Mouse (Mus musculus) hindbrain, embryonic 11.5 days (tissue): ENCODE data around the gene Gm20388. TPM values are rescaled to one million over a fixed set of nuclear protein-coding genes. Genes with fewer than 3 reads are reported as not detected.
"Not testable (repeated sequence)": the region's sequence is repeated elsewhere in the genome, so short reads cannot be mapped to it uniquely, and the experiment has no call there.

ENCODE experiments used
- ATAC-seq: fragments of 200-750 bp; cut with Nextera tagmentation; 2 replicates; pipeline ENCODE4 v1.8.0; 2017; ENCODE audit warnings: mild to moderate bottlenecking, moderate TSS enrichment, moderate library complexity; ENCODE audit not compliant: low FRiP score
- DNase-seq: peaks from one replicate; pipeline ENCODE4 v3.0.0-alpha.2; 2015; ENCODE audit warnings: low spot score
- H3K27ac ChIP-seq: fragments of 300-500 bp; sonication (generic); 2 replicates; pipeline ENCODE4 v1.5.1; 2014; ENCODE audit warnings: mild to moderate bottlenecking, low read depth, low read length
- H3K27me3 ChIP-seq: fragments of 300-500 bp; sonication (generic); 2 replicates; pipeline ENCODE4 v1.6.1; 2014; ENCODE audit warnings: mild to moderate bottlenecking, low read length, moderate library complexity, mixed read lengths; ENCODE audit not compliant: control insufficient read depth, insufficient read depth
- H3K36me3 ChIP-seq: fragments of 300-500 bp; sonication (generic); 2 replicates; pipeline ENCODE4 v1.6.1; 2014; ENCODE audit warnings: mild to moderate bottlenecking, low read length, moderate library complexity, mixed read lengths; ENCODE audit not compliant: control insufficient read depth, insufficient read depth
- H3K4me1 ChIP-seq: fragments of 300-500 bp; sonication (generic); replicated peaks from 2 replicates; pipeline ENCODE4 v1.6.1; 2014; ENCODE audit warnings: low read length, mixed read lengths; ENCODE audit not compliant: control insufficient read depth, insufficient read depth
- H3K4me2 ChIP-seq: fragments of 300-500 bp; sonication (generic); replicated peaks from 2 replicates; pipeline ENCODE4 v1.6.1; 2014; ENCODE audit warnings: mild to moderate bottlenecking, low read depth, low read length
- H3K4me3 ChIP-seq: fragments of 300-500 bp; sonication (generic); 2 replicates; pipeline ENCODE4 v1.5.1; 2014; ENCODE audit warnings: low read depth, low read length
- H3K9ac ChIP-seq: fragments of 300-500 bp; sonication (generic); 2 replicates; pipeline ENCODE4 v1.6.1; 2014; ENCODE audit warnings: low read depth, low read length
- H3K9me3 ChIP-seq: fragments of 300-500 bp; sonication (generic); 2 replicates; pipeline ENCODE4 v1.6.1; 2016; ENCODE audit warnings: low read length; ENCODE audit not compliant: control insufficient read depth
- WGBS: fragments of 180-500 bp; shearing (Covaris S2); extraction: QIAGEN DNeasy Blood & Tissue Kit; methylation state at CpG from one replicate; pipeline ENCODE4 v1.1.7; 2014; 5-methylcytosine and 5-hydroxymethylcytosine counted together
- polyA plus RNA-seq: library from polyadenylated mRNA; unstranded; fragments of >200 nt; fragmentation: Nextera tagmentation; extraction: Ambion mirVana; gene quantifications from 2 replicates; pipeline ENCODE4 v1.2.1, GENCODE M21; 2014

Gm20388 gene
- polyA plus RNA-seq, 1 experiment from 2014 or later: 11.8 TPM

GRCm38 (mm10) chr8:123101735-123102685, 3191.4 kb downstream of the Gm20388 start, which contains the start of gene Rpl13:
Gene Rpl13 (plus strand): TSS chr8:123102350.
- Histone ChIP-seq H3K4me2 (peak within 1 kb of the TSS; percentile 81), H3K4me3 (peak within 1 kb of the TSS; percentile 88), H3K9ac (peak within 1 kb of the TSS; percentile 95), H3K9me3 (no peaks in the 10 kb centered on the region), H3K27me3 (no peaks in the 10 kb centered on the region), H3K27ac (peak within 1 kb of the TSS; percentile 93), H3K4me1 (peaks cover 7% of the 10 kb centered on the region), H3K36me3 (peaks cover 13% of the 10 kb centered on the region)
- peak; percentile 96 for ATAC-seq
- peak; percentile 97 for DNase-seq
- WGBS: 2% methylated on average over 50 of the region's 56 CpGs

GRCm38 (mm10) chr8:123102855-123103254, 3192.2 kb downstream of the Gm20388 start:
- DNase-seq (peak; percentile 24), ATAC-seq (0 out of 2 replicates have a peak, but pooled peaks have one; percentile 19)
- WGBS: 1% methylated on average over 25 of the region's 26 CpGs

DNA sequence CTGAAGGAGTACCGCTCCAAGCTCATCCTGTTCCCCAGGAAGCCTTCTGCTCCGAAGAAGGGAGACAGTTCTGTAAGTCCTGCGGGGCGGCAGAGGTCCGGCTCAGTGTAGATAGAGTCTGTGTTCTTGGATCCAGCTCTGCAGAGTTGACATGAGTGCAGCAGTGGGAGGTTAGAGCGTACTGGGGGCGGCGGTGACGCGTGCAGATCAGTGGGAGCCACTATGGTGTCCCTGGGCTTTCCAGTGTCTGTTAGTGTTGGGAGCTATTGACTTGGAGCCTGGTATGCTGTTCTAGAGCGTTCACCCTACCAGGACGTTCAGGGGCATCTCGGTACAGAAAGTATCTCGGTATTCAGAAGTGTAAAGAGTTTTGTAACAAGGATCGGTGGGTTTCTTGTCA, 3192.6 kb downstream of the Gm20388 start:
- Histone ChIP-seq H3K4me2 (peak overlapping the region; percentile 81), H3K9ac (peak overlapping the region; percentile 95), H3K4me3 (peak overlapping the region; percentile 88), H3K9me3 (no peaks in the 10 kb centered on the region), H3K27me3 (no peaks in the 10 kb centered on the region), H3K36me3 (peaks cover 13% of the 10 kb centered on the region), H3K4me1 (peaks cover 7% of the 10 kb centered on the region), H3K27ac (0 out of 2 replicates have a peak overlapping the region, but pooled peaks have one; percentile 93)
- peak; percentile 14 for DNase-seq
- WGBS: 19% methylated on average over 14 of the region's 15 CpGs
- no peak for ATAC-seq

More at GRCm38 (mm10) chr8:123102855-123103254, 3192.2 kb downstream of the Gm20388 start:
- Histone ChIP-seq H3K36me3 (peaks cover 13% of the 10 kb centered on the region), H3K4me2 (peak overlapping the region; percentile 81), H3K9ac (peak overlapping the region; percentile 95), H3K4me3 (peak overlapping the region; percentile 88), H3K27ac (peak overlapping the region; percentile 93)
- H3K4me1 ChIP-seq, H3K27me3 ChIP-seq, H3K9me3 ChIP-seq: not testable (repeated sequence)

- peak overlapping the region; percentile 95 for H3K9ac ChIP-seq
- no peak overlapping the region for H3K27ac ChIP-seq
- H3K4me2 ChIP-seq: peak overlapping the region; percentile 81; the same call in 1 of the 2 replicates
- WGBS: 92% methylated on average over 6 of the region's 6 CpGs
- ATAC-seq (no peak), DNase-seq (no peak)
- H3K4me3 ChIP-seq: peak overlapping the region; percentile 88; the same call in 1 of the 2 replicates
- no peaks in the 10 kb centered on the region for H3K27me3 ChIP-seq
- H3K9me3 ChIP-seq: no peaks in the 10 kb centered on the region
- peaks cover 13% of the 10 kb centered on the region for H3K36me3 ChIP-seq
- peaks cover 7% of the 10 kb centered on the region for H3K4me1 ChIP-seq
These were observed 3193.6 kb downstream of the Gm20388 start for GRCm38 (mm10) chr8:123104046-123104767.

DNA sequence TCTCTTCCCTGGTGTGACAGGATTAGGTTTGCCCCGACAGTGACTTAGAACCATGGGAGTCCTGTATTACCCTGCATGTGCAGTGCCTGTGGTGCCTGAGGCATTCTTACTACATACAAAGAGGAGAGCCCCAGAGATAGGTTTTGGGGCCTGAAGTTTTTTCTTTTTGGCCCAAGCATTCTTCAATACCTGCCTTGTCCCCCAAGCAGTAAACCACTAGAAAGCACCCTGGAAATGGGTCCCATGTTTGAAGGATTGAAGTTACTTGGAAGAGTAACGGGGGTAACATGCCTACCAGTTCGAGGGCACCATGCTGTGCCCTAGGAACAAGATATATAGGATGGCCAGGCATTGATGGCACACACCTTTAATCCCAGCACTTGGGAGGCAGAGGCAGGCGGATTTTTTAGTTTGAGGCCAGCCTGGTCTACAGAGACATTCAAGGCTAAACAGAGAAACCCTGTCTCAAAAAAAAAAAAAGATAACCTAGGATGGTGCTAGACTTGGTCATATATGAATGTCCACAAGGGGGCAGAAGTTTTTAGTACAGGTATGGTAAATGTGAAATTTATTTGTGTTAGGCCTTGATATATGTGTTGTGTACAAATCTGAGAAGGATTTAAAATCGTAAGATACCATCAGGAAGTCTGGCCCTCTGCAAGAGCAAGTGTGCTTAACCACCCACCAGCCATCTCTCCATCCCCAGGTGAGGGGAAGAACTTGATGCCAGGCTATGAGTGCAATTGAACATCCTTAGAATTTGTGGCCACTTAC, 3195.1 kb downstream of the Gm20388 start:
- no peaks in the 10 kb centered on the region for H3K27me3 ChIP-seq
- DNase-seq (peak; percentile 74), ATAC-seq (no peak)
- peaks cover 7% of the 10 kb centered on the region for H3K4me1 ChIP-seq
- H3K36me3 ChIP-seq: peaks cover 13% of the 10 kb centered on the region
- WGBS: 71% methylated on average over 5 of the region's 5 CpGs
- H3K4me2 ChIP-seq: no peak overlapping the region
- H3K9ac ChIP-seq: no peak overlapping the region
- H3K9me3 ChIP-seq: no peaks in the 10 kb centered on the region
- H3K27ac ChIP-seq: no peak overlapping the region
- H3K4me3 ChIP-seq: no peak overlapping the region

GRCm38 (mm10) chr8:123106531-123106930, 3195.9 kb downstream of the Gm20388 start:
- 55% methylated on average over 2 of the region's 2 CpGs for WGBS
- DNase-seq (peak; percentile 31), ATAC-seq (no peak)
- H3K4me2 ChIP-seq: no peak overlapping the region
- H3K27ac ChIP-seq: no peak overlapping the region
- H3K4me1 ChIP-seq: peaks cover 7% of the 10 kb centered on the region
- H3K9ac ChIP-seq: no peak overlapping the region
- no peaks in the 10 kb centered on the region for H3K27me3 ChIP-seq
- peaks cover 13% of the 10 kb centered on the region for H3K36me3 ChIP-seq
- no peaks in the 10 kb centered on the region for H3K9me3 ChIP-seq
- no peak overlapping the region for H3K4me3 ChIP-seq

GRCm38 (mm10) chr8:123108010-123108409, 3197.4 kb downstream of the Gm20388 start:
- no peak for ATAC-seq
- DNase-seq: no peak
- Histone ChIP-seq H3K4me3 (no peak overlapping the region), H3K36me3 (peaks cover 13% of the 10 kb centered on the region), H3K9ac (no peak overlapping the region), H3K4me2 (no peak overlapping the region), H3K4me1 (peaks cover 5% of the 10 kb centered on the region), H3K27me3 (no peaks in the 10 kb centered on the region), H3K9me3 (no peaks in the 10 kb centered on the region), H3K27ac (no peak overlapping the region)
- 75% methylated on average over 1 of the region's 1 CpGs for WGBS

DNA sequence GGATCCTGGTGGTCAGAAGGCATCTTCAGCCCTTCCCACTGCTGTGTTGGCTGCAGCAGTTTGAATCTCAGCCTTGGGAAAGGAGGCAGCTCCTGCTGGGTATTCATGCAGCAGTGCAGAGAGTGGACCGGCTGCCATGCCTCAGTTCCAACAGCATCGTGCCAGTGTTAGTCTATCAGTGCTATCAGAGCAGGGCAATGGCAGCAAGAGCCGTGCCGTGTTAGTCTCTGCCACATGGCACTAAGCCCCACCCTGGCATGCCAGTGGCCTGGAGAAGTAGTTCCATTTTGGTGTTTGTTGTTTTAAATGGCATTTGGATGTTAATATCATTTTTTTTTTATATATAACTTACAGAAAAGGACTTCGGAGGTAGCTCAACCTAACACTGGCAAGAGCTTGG, 3198.3 kb downstream of the Gm20388 start:
- no peak overlapping the region for H3K27ac ChIP-seq
- no peaks in the 10 kb centered on the region for H3K4me1 ChIP-seq
- H3K9me3 ChIP-seq: no peaks in the 10 kb centered on the region
- no peak overlapping the region for H3K4me2 ChIP-seq
- WGBS: 88% methylated on average over 5 of the region's 5 CpGs
- H3K27me3 ChIP-seq: no peaks in the 10 kb centered on the region
- no peak overlapping the region for H3K4me3 ChIP-seq
- no peak for ATAC-seq
- H3K36me3 ChIP-seq: peaks cover 8% of the 10 kb centered on the region
- DNase-seq: no peak
- no peak overlapping the region for H3K9ac ChIP-seq
